Mouse (Mus musculus) Patski (cell line): ENCODE data around the gene Ablim1. TPM values are rescaled to one million over a fixed set of nuclear protein-coding genes. Genes with fewer than 3 reads are reported as not detected.

Experiments used
- ATAC-seq: fragments of 100-300 bp; one replicate; pipeline ENCODE4 v1.8.0; 2021
- CTCF ChIA-PET: fragments of 350-600 bp; sonication (Branson Sonifier 250); formaldehyde crosslinking; loops from one replicate; lab custom pipeline; 2022; ENCODE audit warnings: inconsistent platforms; lab: Charles Lee
- POLR2A ChIA-PET: fragments of 350-600 bp; sonication (Branson Sonifier 250); formaldehyde crosslinking; loops from one replicate; lab custom pipeline; 2022; ENCODE audit warnings: antibody characterized with exemption, inconsistent platforms; lab: Charles Lee
- DNase-seq: peaks from one replicate; pipeline ENCODE4 v3.0.0-alpha.2; 2011; ENCODE audit warnings: low read depth, low spot score
- H3K27me3 ChIP-seq: fragments of 371-371 bp; one replicate; pipeline ENCODE4 v1.5.1; 2021
- CTCF ChIP-seq: fragments of 100-300 bp; IDR thresholded peaks from one replicate; pipeline ENCODE4 v1.5.1; 2021
- in situ Hi-C: fragments of 300-500 bp; cut with MboI; formaldehyde crosslinking; loops from 3 replicates; pipeline ENCODE4 v1.11.1; 2018; ENCODE audit warnings: low pct_unique_long_range_greater_than_20kb, mixed read lengths
- polyA plus RNA-seq: library from polyadenylated mRNA; unstranded; gene quantifications from one replicate; pipeline ENCODE4 v1.2.3, GENCODE M21; 2021

Ablim1 gene
- polyA plus RNA-seq, 1 experiment from 2014 or later = 105 TPM

GRCm38 (mm10) chr19:57174045-57174444 lies 140.7 kb downstream of the Ablim1 start:
- no peak for DNase-seq
- POLR2A ChIA-PET = no interaction called here
- CTCF ChIA-PET = interaction anchor here (1.5 kb wide), 1 partner anchor 12 kb away, joined by 3 read pairs; no protein-coding TSS in a partner anchor
- in situ Hi-C loops = no loop called here
- ATAC-seq = no peak
- no peak for TF ChIP-seq CTCF
- no peaks in the 10 kb centered on the region for H3K27me3 ChIP-seq

DNA sequence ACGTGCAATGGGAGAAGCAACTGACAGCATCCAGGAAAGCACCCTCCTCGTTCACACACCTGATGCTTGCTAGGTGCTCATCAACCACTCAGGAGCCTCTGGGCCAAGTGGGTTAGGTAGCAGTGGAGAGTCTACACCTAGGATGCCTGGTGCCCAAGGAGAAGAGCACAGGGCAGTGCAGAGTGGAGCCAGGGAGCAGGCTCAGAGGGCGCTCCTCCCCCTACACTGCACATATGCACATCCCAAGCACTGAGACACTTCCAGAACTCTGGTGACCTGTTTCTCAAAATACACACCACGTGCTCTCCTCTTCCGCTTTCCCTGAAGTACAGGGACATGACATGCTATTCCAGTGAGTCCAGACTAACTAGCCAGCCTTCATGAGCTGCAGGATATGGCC lies 142.4 kb downstream of the Ablim1 start:
- POLR2A ChIA-PET = no interaction called here
- in situ Hi-C loops = no loop called here
- ATAC-seq = no peak
- DNase-seq = no peak
- H3K27me3 ChIP-seq = no peaks in the 10 kb centered on the region
- no peak for TF ChIP-seq CTCF
- CTCF ChIA-PET = no interaction called here

DNA sequence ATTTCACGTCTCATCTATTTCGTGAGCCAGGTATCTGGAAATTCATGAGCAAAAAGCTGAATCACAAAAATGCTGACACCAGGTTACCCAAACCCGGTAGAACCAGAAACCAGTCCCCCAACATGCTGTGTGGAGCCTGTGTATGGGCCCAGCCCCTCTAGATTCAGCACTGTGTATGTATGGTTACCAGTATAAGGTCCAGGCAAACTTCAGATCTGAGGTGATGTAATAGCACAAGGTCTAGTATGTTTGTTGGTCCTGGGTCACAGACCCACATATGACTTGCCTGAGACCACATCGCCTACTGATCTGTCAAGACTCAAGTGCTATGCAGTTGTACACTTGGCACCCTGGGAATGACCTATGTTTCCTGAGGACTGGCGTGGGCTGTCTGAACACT lies 143.8 kb downstream of the Ablim1 start:
- ATAC-seq (no peak), DNase-seq (no peak)
- in situ Hi-C loops = no loop called here
- H3K27me3 ChIP-seq = no peaks in the 10 kb centered on the region
- ChIA-PET CTCF (interaction anchor here (1.5 kb wide), 1 partner anchor 9 kb away, joined by 5 read pairs; no protein-coding TSS in a partner anchor), POLR2A (no interaction called here)
- TF ChIP-seq CTCF = no peak

DNA sequence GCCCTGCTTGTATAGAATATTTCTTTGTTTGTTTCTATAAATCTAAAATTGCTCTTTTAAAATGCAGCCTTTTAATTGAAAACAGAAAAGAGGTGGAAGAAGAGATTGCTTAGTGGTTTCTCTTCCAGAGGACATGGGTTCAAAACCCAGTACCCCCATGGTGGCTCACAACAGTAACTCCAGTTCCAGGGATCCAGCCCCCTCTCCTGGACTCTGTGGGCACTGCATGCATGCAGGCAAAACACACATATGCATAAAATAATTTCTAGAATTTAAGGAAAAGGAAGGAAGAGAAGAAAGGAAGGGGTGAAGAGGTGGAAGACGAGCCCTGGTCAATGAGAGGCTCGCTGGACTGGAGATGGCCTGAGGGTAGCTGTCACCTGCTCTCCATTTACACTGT lies 145.2 kb downstream of the Ablim1 start:
- in situ Hi-C loops = no loop called here
- TF ChIP-seq CTCF = no peak
- ChIA-PET POLR2A (no interaction called here), CTCF (interaction anchor here (0.6 to 1.5 kb wide), 3 partner anchors 8 to 159 kb away, joined by 3 to 5 read pairs (median 5); no protein-coding TSS in a partner anchor)
- no peak for DNase-seq
- no peaks in the 10 kb centered on the region for H3K27me3 ChIP-seq
- no peak for ATAC-seq

GRCm38 (mm10) chr19:57167721-57168120 lies 147.0 kb downstream of the Ablim1 start:
- H3K27me3 ChIP-seq = no peaks in the 10 kb centered on the region
- no peak for ATAC-seq
- TF ChIP-seq CTCF = no peak
- POLR2A ChIA-PET = no interaction called here
- CTCF ChIA-PET = interaction anchor here (1.1 to 1.6 kb wide), 2 partner anchors 8 to 161 kb away, joined by 5 to 6 read pairs; no protein-coding TSS in a partner anchor
- in situ Hi-C loops = no loop called here
- DNase-seq = no peak

DNA sequence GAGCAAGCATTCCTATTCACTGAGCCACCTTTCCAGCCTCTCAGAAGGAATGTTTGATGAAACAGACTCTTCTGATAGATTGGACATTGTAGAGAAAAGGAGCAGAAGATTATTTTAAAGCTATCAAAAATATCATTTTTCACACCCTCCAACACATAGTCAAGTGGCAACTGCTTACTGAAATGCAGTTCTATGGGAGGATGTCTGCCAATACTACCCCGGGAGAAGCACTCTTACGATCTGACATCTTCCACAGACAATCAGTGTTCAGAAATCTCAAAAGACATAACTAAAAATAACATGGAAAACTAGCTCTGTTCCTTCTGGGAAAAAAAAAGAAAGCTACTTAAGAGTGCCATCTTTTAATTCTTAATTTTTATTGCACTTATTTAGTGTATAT lies 149.8 kb downstream of the Ablim1 start:
- POLR2A ChIA-PET = interaction anchor here (0.6 to 0.9 kb wide), 3 partner anchors 12 to 239 kb away, joined by 3 to 11 read pairs (median 3); no protein-coding TSS in a partner anchor
- ATAC-seq (no peak), DNase-seq (no peak)
- no peaks in the 10 kb centered on the region for H3K27me3 ChIP-seq
- TF ChIP-seq CTCF = no peak
- in situ Hi-C loops = loop anchor here (5.0 kb wide), 2 partner anchors 87 to 157 kb away; no protein-coding TSS in a partner anchor
- CTCF ChIA-PET = interaction anchor here (1.0 to 2.4 kb wide), 5 partner anchors 14 to 164 kb away, joined by 3 to 7 read pairs (median 5); no protein-coding TSS in a partner anchor

DNA sequence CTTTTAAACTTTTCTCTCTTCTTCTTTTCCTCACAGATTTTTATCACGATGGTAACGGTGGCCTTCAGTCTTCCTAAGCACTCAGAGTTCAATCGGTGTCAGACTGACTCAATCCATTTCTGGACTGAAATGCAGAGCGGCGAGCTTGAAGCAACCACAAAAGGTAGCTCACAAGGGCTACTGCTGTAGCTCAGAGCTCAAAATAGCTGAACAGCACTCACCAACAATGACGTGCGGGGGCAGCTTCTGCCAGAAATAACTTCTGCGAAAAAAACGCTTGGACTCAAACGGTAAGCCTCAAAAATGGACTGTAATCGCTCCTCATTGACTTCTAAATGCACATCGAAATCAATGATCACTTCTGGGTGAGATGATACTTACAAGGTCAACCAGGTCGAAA lies 151.4 kb downstream of the Ablim1 start:
- ATAC-seq (no peak), DNase-seq (no peak)
- H3K27me3 ChIP-seq = no peaks in the 10 kb centered on the region
- in situ Hi-C loops = loop anchor here (5.0 kb wide), 2 partner anchors 89 to 159 kb away; no protein-coding TSS in a partner anchor
- POLR2A ChIA-PET = interaction anchor here (0.5 to 0.7 kb wide), 3 partner anchors 73 to 280 kb away, joined by 3 read pairs; no protein-coding TSS in a partner anchor
- no peak for TF ChIP-seq CTCF
- CTCF ChIA-PET = interaction anchor here (0.8 to 6.5 kb wide), 7 partner anchors 12 to 197 kb away, joined by 3 to 84 read pairs (median 4); partner anchors contain the start of gene Fam160b1

GRCm38 (mm10) chr19:57161978-57162727 lies 152.6 kb downstream of the Ablim1 start:
- no peaks in the 10 kb centered on the region for H3K27me3 ChIP-seq
- DNase-seq = no peak
- ATAC-seq = no peak
- in situ Hi-C loops = loop anchor here (5.0 kb wide), 2 partner anchors 90 to 160 kb away; no protein-coding TSS in a partner anchor
- no peak for TF ChIP-seq CTCF
- CTCF ChIA-PET = interaction anchor here (0.6 to 6.5 kb wide), 25 partner anchors 8 to 198 kb away, joined by 3 to 84 read pairs (median 4); partner anchors contain the start of gene Fam160b1
- POLR2A ChIA-PET = interaction anchor here (0.6 to 1.8 kb wide), 4 partner anchors 32 to 198 kb away, joined by 3 to 7 read pairs (median 4); partner anchors contain the start of gene Ablim1

DNA sequence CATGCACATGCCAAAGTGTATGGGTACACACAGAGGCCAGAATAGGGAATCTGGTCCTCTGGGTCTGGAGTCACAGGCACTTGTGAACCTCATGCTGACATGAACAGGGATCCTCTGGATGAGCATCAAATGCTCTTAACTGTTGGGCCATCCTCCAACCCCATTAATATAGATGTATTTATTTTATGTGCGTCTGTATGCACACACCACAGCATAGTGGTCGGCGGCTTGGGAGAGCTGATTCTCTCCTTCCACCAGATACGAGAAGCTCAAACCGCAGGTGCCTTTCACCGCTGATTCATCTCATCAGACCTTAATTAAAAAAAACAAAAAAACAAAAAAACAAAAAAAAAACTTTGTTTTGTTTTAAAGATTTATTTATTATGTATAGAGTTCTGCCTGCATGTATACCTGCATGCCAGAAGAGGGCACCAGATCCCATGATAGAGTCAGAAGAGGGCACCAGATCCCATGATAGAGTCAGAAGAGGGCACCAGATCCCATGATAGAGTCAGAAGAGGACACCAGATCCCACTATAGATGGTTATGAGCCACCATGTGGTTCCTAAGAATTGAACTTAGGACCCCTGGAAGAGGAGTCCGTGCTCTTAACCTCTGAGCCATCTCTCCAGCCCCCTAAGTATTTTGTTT lies 153.6 kb downstream of the Ablim1 start:
- in situ Hi-C loops = loop anchor here (5.0 kb wide), 2 partner anchors 91 to 161 kb away; no protein-coding TSS in a partner anchor
- no peak for DNase-seq
- H3K27me3 ChIP-seq = no peaks in the 10 kb centered on the region
- ChIA-PET CTCF (interaction anchor here (0.6 to 6.5 kb wide), 30 partner anchors 9 to 199 kb away, joined by 3 to 84 read pairs (median 4); partner anchors contain the start of gene Fam160b1), POLR2A (interaction anchor here (0.6 to 1.8 kb wide), 5 partner anchors 29 to 199 kb away, joined by 3 to 7 read pairs (median 3); partner anchors contain the start of gene Ablim1)
- peak; percentile 82 for TF ChIP-seq CTCF
- no peak for ATAC-seq

- in situ Hi-C loops = loop anchor here (10.0 kb wide), 1 partner anchor 487 kb away; no protein-coding TSS in a partner anchor
- ATAC-seq (no peak), DNase-seq (no peak)
- ChIA-PET POLR2A (no interaction called here), CTCF (interaction anchor here (1.0 to 6.5 kb wide), 3 partner anchors 38 to 171 kb away, joined by 3 to 84 read pairs (median 28); no protein-coding TSS in a partner anchor)
- no peaks in the 10 kb centered on the region for H3K27me3 ChIP-seq
- no peak for TF ChIP-seq CTCF
Measured at GRCm38 (mm10) chr19:57157731-57158343, 156.9 kb downstream of the Ablim1 start.
